Mouse (Mus musculus) CD4-positive helper T cell, adult 2 months (primary cell): ENCODE measurements around the gene Xylt2.
"Not testable (repeated sequence)": the region's sequence is repeated elsewhere in the genome, so short reads cannot be mapped to it uniquely, and the experiment has no call there.

Experiments used
- DNase-seq: peaks from one replicate; pipeline ENCODE4 v3.0.0-alpha.2; 2012; ENCODE audit warnings: low read depth, missing footprints, low spot score

Gene Xylt2

GRCm38 (mm10) chr11:94676308-94676707, 1.0 kb downstream of the Xylt2 start:
- DNase-seq = no peak

DNA sequence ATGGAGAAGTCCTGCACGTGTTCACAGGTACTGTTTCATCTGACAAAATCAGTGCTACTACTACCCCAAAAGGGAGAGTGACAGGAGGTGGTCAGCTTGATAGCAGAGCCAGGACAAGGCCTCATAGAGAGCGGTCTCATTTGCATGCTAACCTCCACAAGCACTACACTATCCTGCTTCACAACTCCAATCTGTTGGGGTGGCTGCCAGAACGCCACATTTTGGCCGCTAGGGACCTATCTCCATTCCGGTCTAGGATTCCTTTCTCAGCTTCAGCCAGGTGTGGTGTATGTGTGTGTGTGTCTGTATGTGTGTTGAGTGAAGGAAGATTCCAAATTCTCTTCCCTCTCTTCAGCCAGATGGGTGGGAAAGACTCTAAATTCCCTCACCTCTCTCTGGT, 1.9 kb downstream of the Xylt2 start:
- DNase-seq = no peak

DNA sequence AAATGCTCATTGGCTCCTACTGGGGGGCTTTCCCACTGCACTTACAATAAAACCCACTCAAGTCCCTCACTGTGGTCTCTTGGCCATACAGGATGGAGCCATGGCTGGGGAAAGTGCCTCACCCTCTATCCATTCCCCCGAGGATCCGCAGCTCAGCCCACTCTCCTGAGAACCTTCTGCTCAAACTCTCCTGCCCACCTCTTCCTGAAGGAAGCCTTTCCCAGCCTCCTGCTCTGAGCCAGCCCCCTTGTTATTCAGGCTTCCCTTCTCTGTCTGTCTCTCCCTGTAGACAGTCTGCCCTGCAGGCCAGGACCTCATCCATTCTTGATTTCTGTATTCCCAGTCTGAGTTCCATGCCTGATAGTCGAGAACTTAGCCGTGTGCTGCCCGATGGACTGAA, 2.3 kb downstream of the Xylt2 start:
- DNase-seq = no peak

GRCm38 (mm10) chr11:94665281-94665680, 12.0 kb downstream of the Xylt2 start:
- DNase-seq = no peak

- DNase-seq = no peak
Observed at GRCm38 (mm10) chr11:94661344-94661743, 16.0 kb downstream of the Xylt2 start.

GRCm38 (mm10) chr11:94653663-94654436, 23.5 kb downstream of the Xylt2 start, which contains the start of the genes Mrpl27 and Eme1:
TSS of gene Mrpl27 (plus strand) at chr11:94653767.
TSS of gene Eme1 (minus strand) at chr11:94653964.
- DNase-seq = peak; percentile 87

- DNase-seq = no peak
Observed at GRCm38 (mm10) chr11:94652973-94653372, 24.3 kb downstream of the Xylt2 start.

DNA sequence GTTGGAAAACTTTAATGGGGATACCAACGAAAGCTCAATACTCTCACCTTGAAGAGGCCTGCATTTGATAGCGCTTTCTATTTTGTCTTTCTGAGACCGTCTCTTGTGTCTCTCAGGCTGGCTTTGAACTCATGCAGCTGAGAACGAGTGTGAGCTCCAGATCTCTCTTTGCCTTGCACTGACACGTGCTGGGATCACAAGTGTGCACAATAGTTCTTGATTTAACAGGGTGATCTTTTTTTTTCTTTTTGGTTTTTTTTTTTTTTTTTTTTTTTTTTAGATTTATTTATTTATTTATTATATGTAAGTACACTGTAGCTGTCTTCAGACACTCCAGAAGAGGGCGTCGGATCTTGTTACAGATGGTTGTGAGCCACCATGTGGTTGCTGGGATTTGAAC, 26.1 kb downstream of the Xylt2 start:
- DNase-seq = not testable (repeated sequence)

DNA sequence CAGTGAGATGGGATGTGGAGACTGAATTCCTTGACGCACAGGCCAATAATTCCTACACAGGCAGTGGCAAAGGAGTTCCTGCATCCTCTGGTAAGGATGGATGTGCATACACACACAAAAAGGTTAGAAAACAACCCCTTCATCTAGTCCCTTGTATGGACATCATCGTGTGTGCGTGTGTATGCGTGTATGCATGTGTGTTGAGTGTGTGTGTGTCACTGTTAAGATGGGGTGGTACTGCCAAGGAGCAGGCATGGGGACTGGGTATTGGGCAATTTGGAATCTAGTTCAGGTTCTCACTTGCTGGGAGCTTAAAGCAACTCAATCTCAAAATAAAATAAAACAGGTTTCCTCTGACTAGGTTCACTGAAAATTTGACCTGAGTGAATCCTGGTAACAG, 30.9 kb downstream of the Xylt2 start:
- no peak for DNase-seq

DNA sequence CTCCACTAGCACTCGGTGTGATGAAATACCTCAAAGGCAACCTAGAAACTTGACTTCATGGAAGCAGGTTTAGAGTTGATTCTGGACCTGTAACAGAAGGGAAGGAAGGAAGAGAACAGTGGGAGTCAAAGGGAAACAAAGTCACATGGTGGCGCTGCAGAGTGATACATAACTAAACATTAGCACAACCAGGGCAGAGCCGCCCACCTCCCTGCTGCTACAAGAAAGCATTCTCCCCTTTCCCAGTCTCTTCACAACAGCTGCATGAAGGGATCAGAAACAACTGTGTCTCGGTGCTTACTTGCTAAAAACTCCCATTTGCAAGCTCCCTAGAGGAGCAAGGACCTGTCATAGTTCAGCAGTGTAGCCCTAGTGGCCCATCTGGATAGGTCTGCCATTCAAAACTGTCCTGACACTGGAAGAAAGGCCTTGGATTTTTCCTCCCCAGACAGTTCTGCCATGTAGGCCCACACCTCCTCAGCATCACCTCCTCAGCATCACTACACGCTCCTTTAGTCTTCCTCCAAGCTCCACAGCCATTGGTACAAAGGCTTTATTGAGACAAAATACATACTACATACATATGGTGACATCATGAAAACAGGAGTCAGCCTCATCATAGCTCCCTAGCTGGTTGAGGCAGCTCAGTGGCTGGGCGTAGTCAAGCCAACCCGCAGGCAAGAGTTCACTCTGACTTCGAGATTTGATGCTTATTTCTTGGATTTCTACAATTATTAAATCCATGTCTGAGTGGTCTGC, 32.7 kb downstream of the Xylt2 start:
- DNase-seq = no peak

DNA sequence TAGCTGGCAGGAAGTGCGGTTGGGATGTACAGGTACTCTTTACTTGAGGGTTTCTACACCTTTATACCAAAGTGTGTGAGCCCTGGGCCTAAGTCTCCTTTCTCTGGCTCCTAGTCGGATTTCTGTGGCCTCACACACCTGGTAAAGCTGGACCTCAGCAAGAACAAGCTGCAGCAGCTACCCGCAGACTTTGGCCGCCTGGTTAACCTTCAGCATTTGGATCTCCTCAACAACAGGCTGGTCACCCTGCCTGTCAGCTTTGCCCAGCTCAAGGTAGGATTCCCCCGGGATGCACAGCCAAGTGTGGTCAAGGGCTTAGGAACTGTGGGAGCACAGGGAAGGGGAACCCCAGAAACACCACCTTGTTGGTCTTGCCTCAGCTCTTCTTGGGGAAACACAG, 42.9 kb downstream of the Xylt2 start:
- no peak for DNase-seq

DNA sequence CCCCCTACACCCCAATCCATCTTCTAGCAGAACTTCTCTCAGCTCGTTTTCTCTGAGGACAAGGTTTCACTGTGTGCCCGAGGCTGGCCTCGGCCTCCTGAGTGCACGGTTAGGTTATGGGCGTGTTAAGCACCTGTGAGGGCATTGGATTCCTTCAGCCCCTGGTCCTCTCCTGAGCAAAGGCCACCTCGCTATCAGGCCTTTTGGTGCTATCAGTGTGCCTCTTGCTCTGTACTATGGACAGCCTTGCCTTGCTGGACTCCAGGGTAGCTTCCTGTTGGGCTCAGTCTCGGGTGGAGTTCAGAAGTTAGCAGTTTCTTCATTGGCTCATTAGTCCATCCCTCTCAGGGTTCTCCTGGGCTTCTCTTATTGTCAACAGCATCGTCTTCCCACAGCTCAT, 44.3 kb downstream of the Xylt2 start:
- DNase-seq = no peak

DNA sequence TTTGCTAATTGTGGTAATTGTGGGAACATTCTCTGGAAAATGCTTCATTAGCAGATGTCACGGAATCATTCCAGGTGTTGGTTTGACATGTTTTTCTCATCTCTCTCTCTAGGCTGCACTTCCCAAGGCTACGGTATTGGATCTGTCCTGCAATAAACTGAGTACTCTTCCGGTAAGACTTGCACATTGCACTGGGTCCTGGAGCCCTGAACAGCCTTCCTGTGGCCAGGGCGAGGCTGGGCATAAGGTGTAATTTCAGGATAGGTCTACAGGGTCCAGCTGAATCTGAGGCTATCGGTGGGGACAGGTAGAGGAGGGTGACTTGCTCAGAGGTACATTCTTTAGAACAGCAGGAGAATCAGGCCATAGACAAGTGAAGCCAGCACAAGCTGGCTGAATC, 45.3 kb downstream of the Xylt2 start:
- no peak for DNase-seq

- peak; percentile 45 for DNase-seq
Observed at GRCm38 (mm10) chr11:94630199-94631011, 46.9 kb downstream of the Xylt2 start.

GRCm38 (mm10) chr11:94629884-94630198, 47.5 kb downstream of the Xylt2 start:
- DNase-seq = no peak

DNA sequence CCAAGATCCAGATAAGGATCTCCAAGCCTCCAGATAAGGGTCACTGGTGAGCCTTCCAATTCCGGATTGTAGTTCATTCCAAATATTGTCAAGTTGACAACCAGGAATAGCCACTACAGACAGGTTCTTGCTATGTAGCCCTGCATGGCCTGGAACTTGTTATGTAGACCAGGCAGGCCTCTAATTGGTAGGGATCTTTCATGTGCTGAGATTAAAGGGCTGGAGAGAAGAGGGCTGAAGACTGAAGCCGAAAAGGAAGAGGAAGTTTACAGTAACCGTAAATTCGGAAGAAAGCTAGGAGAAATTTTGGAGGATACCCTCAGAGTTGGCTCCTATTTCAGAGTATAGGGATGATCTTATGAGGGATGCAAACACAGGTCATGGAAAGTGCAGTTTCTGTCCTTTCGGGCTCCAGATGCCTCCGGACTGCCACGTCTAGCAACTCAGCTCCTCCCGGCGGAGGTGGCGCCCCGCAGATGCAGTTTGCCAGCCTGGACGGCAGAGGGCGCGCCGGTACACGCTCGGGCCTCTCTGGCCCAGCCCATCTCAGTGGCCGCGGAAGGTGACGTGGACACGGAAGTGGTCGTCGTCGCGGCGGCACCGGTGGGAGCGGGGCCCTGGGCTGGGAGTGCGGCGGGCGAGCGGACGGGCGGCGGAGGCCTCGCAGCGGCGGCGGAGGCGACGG, 48.0 kb downstream of the Xylt2 start, which contains the start of gene Lrrc59:
TSS of gene Lrrc59 (plus strand) at position 569 of the 685 bp plus-strand sequence.
- peak; percentile 93 for DNase-seq

GRCm38 (mm10) chr11:94622162-94622561, 55.2 kb downstream of the Xylt2 start:
- DNase-seq = no peak

- peak; percentile 19 for DNase-seq
Observed at GRCm38 (mm10) chr11:94621458-94621852, 55.9 kb downstream of the Xylt2 start.

GRCm38 (mm10) chr11:94620766-94621457, 56.4 kb downstream of the Xylt2 start:
- no peak for DNase-seq

- no peak for DNase-seq
Observed at GRCm38 (mm10) chr11:94617646-94618045, 59.7 kb downstream of the Xylt2 start.

DNA sequence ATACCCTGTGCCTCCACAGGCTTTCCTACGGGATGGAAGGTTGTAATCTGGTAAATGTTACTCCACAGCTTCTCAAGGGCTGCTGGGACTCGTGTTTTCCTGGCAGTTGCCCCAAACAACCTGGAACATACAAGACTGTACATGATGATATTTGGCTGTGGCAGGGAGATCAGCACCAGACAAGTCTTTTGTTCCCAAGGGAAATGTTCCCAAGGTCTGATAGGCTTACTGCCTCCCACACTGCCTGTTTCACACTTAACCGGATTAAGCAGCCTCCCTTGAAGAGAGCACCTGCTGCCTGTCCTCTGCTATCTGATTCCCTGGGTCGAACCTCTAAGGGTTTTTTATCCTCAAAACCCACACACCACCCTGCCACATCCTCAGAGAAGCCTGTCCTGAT, 61.8 kb downstream of the Xylt2 start:
- DNase-seq = no peak
